Mouse (Mus musculus) gastrocnemius, postnatal 14 days (tissue): ENCODE measurements around the gene Pan3. TPM values are rescaled to one million over a fixed set of nuclear protein-coding genes. Genes with fewer than 3 reads are reported as not detected.

Source experiments
- DNase-seq: peaks from one replicate; pipeline ENCODE4 v3.0.0; 2021; ENCODE audit warnings: mixed read lengths
- intact Hi-C: fragments of 180-260 bp; cut with DNase I; formaldehyde crosslinking; loops from one replicate; pipeline ENCODE4 v1.15.1; 2025; ENCODE audit warnings: low total_unique reads
- total RNA-seq, 2 experiments: library from RNA; stranded (reverse); gene quantifications; 2 replicates each; pipeline ENCODE4 v1.2.3; 2021

Gene Pan3
- total RNA-seq, 2 experiments from 2014 or later = 22.2 to 31.3 TPM

GRCm38 (mm10) chr5:147585070-147585469, 155.1 kb downstream of the Pan3 start:
- intact Hi-C loops = loop anchor here (5.0 kb wide), 1 partner anchor 262 kb away; no protein-coding TSS in a partner anchor
- no peak for DNase-seq

DNA sequence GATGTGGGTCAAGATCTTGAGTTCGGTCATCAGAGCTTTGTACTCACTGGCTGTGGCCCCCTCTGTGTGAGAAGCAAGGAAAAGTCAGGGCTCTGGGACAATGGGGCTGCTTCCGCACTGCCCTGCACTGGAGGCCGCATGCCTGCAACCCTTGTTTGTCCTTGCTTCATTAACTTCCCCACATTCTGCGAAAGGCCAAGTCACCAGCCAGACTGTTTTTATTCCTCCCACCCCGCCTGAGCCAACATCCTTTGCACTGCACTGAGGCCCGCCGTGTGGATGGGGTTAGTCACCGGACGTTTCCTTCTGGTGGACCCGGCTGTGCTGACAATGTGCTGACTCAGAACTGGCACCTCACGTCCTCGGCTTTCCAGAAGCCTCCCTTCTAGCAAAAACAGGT, 159.9 kb downstream of the Pan3 start:
- DNase-seq = no peak
- intact Hi-C loops = loop anchor here (5.0 kb wide), 1 partner anchor 257 kb away; no protein-coding TSS in a partner anchor

DNA sequence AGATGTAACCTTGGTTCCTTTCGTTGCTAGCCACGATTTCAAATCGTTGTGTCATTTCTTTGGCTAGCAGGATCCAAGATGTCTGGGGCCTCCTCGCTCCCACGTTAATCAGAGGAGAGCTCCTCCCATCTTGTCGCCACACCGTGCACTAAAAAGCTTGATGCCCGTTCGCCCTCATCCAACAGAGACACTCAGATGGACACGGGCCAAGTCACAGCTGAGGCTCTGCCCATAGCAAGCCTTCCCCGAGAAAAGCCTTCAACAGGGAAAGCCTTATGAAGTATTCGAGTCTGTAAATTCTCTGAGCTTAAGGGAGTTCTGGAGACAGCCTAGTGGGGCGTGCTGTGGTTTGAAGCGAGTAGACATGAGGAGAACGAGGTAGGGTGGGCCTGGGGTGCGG, 167.9 kb downstream of the Pan3 start:
- no peak for DNase-seq
- intact Hi-C loops = no loop called here

Other genes starting within 250 kb of the Pan3 start
- not detected for gene Gsx1, start 241.5 kb upstream of the Pan3 start, total RNA-seq
- gene Pdx1, start 160.2 kb upstream of the Pan3 start, total RNA-seq = not detected
- not detected for gene Cdx2, start 122.9 kb upstream of the Pan3 start, total RNA-seq
- not detected for gene Urad, start 107.7 kb upstream of the Pan3 start, total RNA-seq
- not detected for gene Flt3, start 29.7 kb upstream of the Pan3 start, total RNA-seq